Mouse (Mus musculus) megakaryocyte, embryonic 14.5 days (primary cell): ENCODE measurements around the gene Mptx2. TPM values are rescaled to one million over a fixed set of nuclear protein-coding genes. Genes with fewer than 3 reads are reported as not detected.
"Not testable (repeated sequence)": the region's sequence is repeated elsewhere in the genome, so short reads cannot be mapped to it uniquely, and the experiment has no call there.

Experiments used
- H3K27me3 ChIP-seq: replicated peaks from 2 replicates; pipeline ENCODE3; 2012; ENCODE audit warnings: inconsistent platforms
- H3K36me3 ChIP-seq: replicated peaks from 2 replicates; pipeline ENCODE3; 2012; ENCODE audit warnings: low read length, inconsistent platforms, mixed read lengths
- H3K4me1 ChIP-seq: 2 replicates; pipeline ENCODE4 v1.6.1; 2012; ENCODE audit warnings: inconsistent platforms
- H3K4me3 ChIP-seq: replicated peaks from 2 replicates; pipeline ENCODE3; 2012; ENCODE audit warnings: moderate library complexity, mild to moderate bottlenecking, inconsistent platforms
- H3K9me3 ChIP-seq: 2 replicates; pipeline ENCODE4 v1.6.1; 2012; ENCODE audit warnings: inconsistent platforms
- FLI1 ChIP-seq: IDR thresholded peaks from 2 replicates; pipeline ENCODE4 v1.6.1; 2012; ENCODE audit warnings: low read length, inconsistent platforms, mixed read lengths
- GATA1 ChIP-seq: IDR thresholded peaks from 3 replicates; pipeline ENCODE4 v1.6.1; 2012; ENCODE audit warnings: mixed read lengths, low read length, inconsistent platforms, borderline replicate concordance
- polyA plus RNA-seq: library from polyadenylated mRNA; stranded (reverse); fragments of >175 nt; gene quantifications from 2 replicates; pipeline ENCODE4 v1.2.3, GENCODE M21; 2012; ENCODE audit warnings: low replicate concordance; ENCODE audit not compliant: insufficient read depth

Gene Mptx2
- polyA plus RNA-seq, result not detected in 2 replicates

DNA sequence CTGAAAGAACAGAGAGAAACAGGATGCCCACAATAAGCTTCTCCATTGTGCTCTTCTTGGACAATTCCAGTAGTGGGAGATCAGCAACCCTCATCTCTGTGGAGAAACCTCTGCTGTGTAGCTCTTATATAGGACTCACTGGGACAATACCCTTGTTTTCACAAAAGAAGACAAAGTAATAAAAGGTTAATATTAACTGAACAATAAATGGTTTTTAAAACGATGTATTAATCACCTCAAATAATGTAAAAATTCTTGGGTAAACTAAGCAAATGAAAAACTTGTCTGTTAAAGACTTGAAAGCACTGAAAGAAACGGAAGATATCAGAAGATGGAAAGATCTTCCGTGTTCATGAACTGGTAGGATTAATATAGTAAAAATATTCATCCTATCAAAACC is at the start of gene Mptx2:
Gene Mptx2 (minus strand): TSS at position 101 of the 400 bp plus-strand sequence.
- H3K4me3 ChIP-seq, result no peak within 1 kb of the TSS
- no peaks in the 10 kb centered on the region for H3K4me1 ChIP-seq
- H3K27me3 ChIP-seq, result no peaks in the 10 kb centered on the region
- H3K36me3 ChIP-seq, result no peaks in the 10 kb centered on the region
- TF ChIP-seq GATA1 (no peak), FLI1 (no peak)
- H3K9me3 ChIP-seq, result no peaks in the 10 kb centered on the region

GRCm38 (mm10) chr1:173326552-173326951 is 49.0 kb upstream of the Mptx2 start:
- H3K27me3 ChIP-seq, result peaks cover 4% of the 10 kb centered on the region
- H3K4me3 ChIP-seq, result no peak overlapping the region
- H3K4me1 ChIP-seq, result peaks cover 71% of the 10 kb centered on the region
- peaks cover 18% of the 10 kb centered on the region for H3K36me3 ChIP-seq
- no peaks in the 10 kb centered on the region for H3K9me3 ChIP-seq
- TF ChIP-seq GATA1 (no peak), FLI1 (no peak)

- Histone ChIP-seq H3K4me1 (peaks cover 60% of the 10 kb centered on the region), H3K4me3 (no peak overlapping the region), H3K27me3 (peaks cover 6% of the 10 kb centered on the region), H3K36me3 (peaks cover 18% of the 10 kb centered on the region), H3K9me3 (no peaks in the 10 kb centered on the region)
- TF ChIP-seq FLI1, result no peak
- no peak for TF ChIP-seq GATA1
Observed at GRCm38 (mm10) chr1:173325395-173325794, 47.8 kb upstream of the Mptx2 start.

DNA sequence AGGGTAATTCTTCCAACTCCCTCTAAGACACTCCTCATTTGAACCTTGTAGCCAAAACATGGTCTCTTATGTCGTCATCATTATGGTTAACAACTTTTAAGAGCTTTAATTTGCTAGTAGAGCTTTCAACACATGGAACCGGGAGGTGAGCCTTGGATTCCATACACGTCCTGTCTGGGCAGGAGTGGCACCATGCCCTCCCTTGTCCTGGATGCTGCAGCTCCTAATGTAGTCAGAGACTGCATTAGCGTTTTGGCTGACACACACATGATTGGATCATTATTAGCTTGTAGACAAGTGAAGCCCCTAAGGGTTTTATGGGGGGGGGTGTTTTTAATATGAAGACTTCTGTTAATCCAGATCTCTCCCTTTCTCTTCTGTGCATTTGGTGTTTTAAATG is 47.4 kb upstream of the Mptx2 start:
- Histone ChIP-seq H3K4me1 (peaks cover 55% of the 10 kb centered on the region), H3K9me3 (no peaks in the 10 kb centered on the region), H3K4me3 (no peak overlapping the region), H3K36me3 (peaks cover 18% of the 10 kb centered on the region), H3K27me3 (peaks cover 6% of the 10 kb centered on the region)
- no peak for TF ChIP-seq FLI1
- no peak for TF ChIP-seq GATA1

GRCm38 (mm10) chr1:173323839-173324585 is 46.4 kb upstream of the Mptx2 start:
- H3K4me3 ChIP-seq, result no peak overlapping the region
- peaks cover 18% of the 10 kb centered on the region for H3K36me3 ChIP-seq
- no peaks in the 10 kb centered on the region for H3K9me3 ChIP-seq
- peaks cover 46% of the 10 kb centered on the region for H3K4me1 ChIP-seq
- H3K27me3 ChIP-seq, result peaks cover 6% of the 10 kb centered on the region
- no peak for TF ChIP-seq GATA1
- no peak for TF ChIP-seq FLI1

- TF ChIP-seq FLI1 (no peak), GATA1 (no peak)
Observed at GRCm38 (mm10) chr1:173322249-173322627, 44.7 kb upstream of the Mptx2 start.

GRCm38 (mm10) chr1:173321593-173322248 is 44.1 kb upstream of the Mptx2 start:
- no peak overlapping the region for H3K4me3 ChIP-seq
- no peaks in the 10 kb centered on the region for H3K9me3 ChIP-seq
- H3K4me1 ChIP-seq, result peaks cover 23% of the 10 kb centered on the region
- peaks cover 6% of the 10 kb centered on the region for H3K27me3 ChIP-seq
- no peak for TF ChIP-seq FLI1
- TF ChIP-seq GATA1, result no peak
- H3K36me3 ChIP-seq, result peaks cover 8% of the 10 kb centered on the region

More at GRCm38 (mm10) chr1:173322249-173322627, 44.7 kb upstream of the Mptx2 start:
- peaks cover 6% of the 10 kb centered on the region for H3K27me3 ChIP-seq
- H3K4me3 ChIP-seq, result no peak overlapping the region
- peaks cover 28% of the 10 kb centered on the region for H3K4me1 ChIP-seq
- H3K36me3 ChIP-seq, result peaks cover 12% of the 10 kb centered on the region
- H3K9me3 ChIP-seq, result no peaks in the 10 kb centered on the region

GRCm38 (mm10) chr1:173317925-173318477 is 40.4 kb upstream of the Mptx2 start:
- Histone ChIP-seq H3K4me1 (no peaks in the 10 kb centered on the region), H3K36me3 (no peaks in the 10 kb centered on the region), H3K9me3 (no peaks in the 10 kb centered on the region), H3K4me3 (no peak overlapping the region), H3K27me3 (peaks cover 6% of the 10 kb centered on the region)
- TF ChIP-seq FLI1, result no peak
- TF ChIP-seq GATA1, result no peak

GRCm38 (mm10) chr1:173315725-173316124 is 38.1 kb upstream of the Mptx2 start:
- no peak overlapping the region for H3K4me3 ChIP-seq
- H3K36me3 ChIP-seq, result no peaks in the 10 kb centered on the region
- no peaks in the 10 kb centered on the region for H3K9me3 ChIP-seq
- no peaks in the 10 kb centered on the region for H3K4me1 ChIP-seq
- H3K27me3 ChIP-seq, result no peaks in the 10 kb centered on the region
- TF ChIP-seq GATA1 (no peak), FLI1 (no peak)

GRCm38 (mm10) chr1:173313535-173314050 is 36.0 kb upstream of the Mptx2 start:
- not testable (repeated sequence) for H3K27me3 ChIP-seq, H3K36me3 ChIP-seq, H3K9me3 ChIP-seq, H3K4me1 ChIP-seq, H3K4me3 ChIP-seq

GRCm38 (mm10) chr1:173302795-173303194 is 25.2 kb upstream of the Mptx2 start:
- not testable (repeated sequence) for H3K9me3 ChIP-seq, H3K4me3 ChIP-seq, H3K4me1 ChIP-seq, H3K36me3 ChIP-seq, H3K27me3 ChIP-seq
